Mouse (Mus musculus) testis, adult 2 months (tissue): Measurements from ENCODE around the gene Stk17b. TPM values are rescaled to one million over a fixed set of nuclear protein-coding genes. Genes with fewer than 3 reads are reported as not detected.
"Not testable (repeated sequence)": the region's sequence is repeated elsewhere in the genome, so short reads cannot be mapped to it uniquely, and the experiment has no call there.

Source experiments
- H3K27ac ChIP-seq: fragments of 200-500 bp; 2 replicates; pipeline ENCODE4 v1.5.1; 2012; ENCODE audit warnings: low read depth, low read length; ENCODE audit not compliant: control insufficient read depth, insufficient read depth
- H3K27me3 ChIP-seq: fragments of 200-500 bp; 2 replicates; pipeline ENCODE4 v1.6.1; 2012; ENCODE audit warnings: mild to moderate bottlenecking, low read length, moderate library complexity; ENCODE audit not compliant: control insufficient read depth, insufficient read depth
- H3K36me3 ChIP-seq: fragments of 200-500 bp; 2 replicates; pipeline ENCODE4 v1.6.1; 2012; ENCODE audit warnings: mild to moderate bottlenecking, low read length; ENCODE audit not compliant: control insufficient read depth, insufficient read depth
- H3K4me1 ChIP-seq: fragments of 200-500 bp; 2 replicates; pipeline ENCODE4 v1.6.1; 2012; ENCODE audit warnings: low read length; ENCODE audit not compliant: control insufficient read depth, insufficient read depth
- H3K4me3 ChIP-seq: fragments of 200-500 bp; 2 replicates; pipeline ENCODE4 v1.5.1; 2012; ENCODE audit warnings: low read depth, mild to moderate bottlenecking, low read length, moderate library complexity, mixed read lengths; ENCODE audit not compliant: control insufficient read depth
- CTCF ChIP-seq: fragments of 200-500 bp; IDR thresholded peaks from 2 replicates; pipeline ENCODE4 v1.5.1; 2012; ENCODE audit warnings: low read depth, mild to moderate bottlenecking, inconsistent platforms, low read length, moderate library complexity; ENCODE audit not compliant: control insufficient read depth, insufficient read depth, insufficient replicate concordance
- POLR2A ChIP-seq: fragments of 200-500 bp; IDR thresholded peaks from 2 replicates; pipeline ENCODE4 v1.6.1; 2012; ENCODE audit warnings: low read depth, mild to moderate bottlenecking, inconsistent platforms, low read length, moderate library complexity; ENCODE audit not compliant: control insufficient read depth
- polyA plus RNA-seq: library from polyadenylated mRNA; depleted of rRNA; stranded (reverse); fragments of >200 nt; gene quantifications from 2 replicates; pipeline ENCODE4 v1.2.3, GENCODE M21; 2012

Stk17b gene
- polyA plus RNA-seq, 1 experiment = 6.9 TPM

GRCm38 (mm10) chr1:53748571-53748970, 36.5 kb downstream of the Stk17b start:
- Histone ChIP-seq H3K36me3 (no peaks in the 10 kb centered on the region), H3K27me3 (no peaks in the 10 kb centered on the region), H3K27ac (no peak overlapping the region), H3K4me1 (no peaks in the 10 kb centered on the region), H3K4me3 (no peak overlapping the region)
- TF ChIP-seq POLR2A (no peak), CTCF (no peak)

GRCm38 (mm10) chr1:53746001-53746400, 39.0 kb downstream of the Stk17b start:
- Histone ChIP-seq H3K36me3 (no peaks in the 10 kb centered on the region), H3K27ac (no peak overlapping the region), H3K4me3 (no peak overlapping the region), H3K27me3 (no peaks in the 10 kb centered on the region), H3K4me1 (no peaks in the 10 kb centered on the region)
- TF ChIP-seq CTCF (no peak), POLR2A (no peak)

- TF ChIP-seq CTCF (no peak), POLR2A (no peak)
- Histone ChIP-seq H3K4me3 (no peak overlapping the region), H3K36me3 (no peaks in the 10 kb centered on the region), H3K4me1 (no peaks in the 10 kb centered on the region), H3K27me3 (no peaks in the 10 kb centered on the region), H3K27ac (no peak overlapping the region)
Measured at GRCm38 (mm10) chr1:53741742-53742458, 43.1 kb downstream of the Stk17b start.

- Histone ChIP-seq H3K4me3 (no peak overlapping the region), H3K27me3 (no peaks in the 10 kb centered on the region), H3K4me1 (no peaks in the 10 kb centered on the region), H3K36me3 (no peaks in the 10 kb centered on the region), H3K27ac (no peak overlapping the region)
- TF ChIP-seq POLR2A = no peak
- no peak for TF ChIP-seq CTCF
Measured at GRCm38 (mm10) chr1:53740777-53741336, 44.2 kb downstream of the Stk17b start.

DNA sequence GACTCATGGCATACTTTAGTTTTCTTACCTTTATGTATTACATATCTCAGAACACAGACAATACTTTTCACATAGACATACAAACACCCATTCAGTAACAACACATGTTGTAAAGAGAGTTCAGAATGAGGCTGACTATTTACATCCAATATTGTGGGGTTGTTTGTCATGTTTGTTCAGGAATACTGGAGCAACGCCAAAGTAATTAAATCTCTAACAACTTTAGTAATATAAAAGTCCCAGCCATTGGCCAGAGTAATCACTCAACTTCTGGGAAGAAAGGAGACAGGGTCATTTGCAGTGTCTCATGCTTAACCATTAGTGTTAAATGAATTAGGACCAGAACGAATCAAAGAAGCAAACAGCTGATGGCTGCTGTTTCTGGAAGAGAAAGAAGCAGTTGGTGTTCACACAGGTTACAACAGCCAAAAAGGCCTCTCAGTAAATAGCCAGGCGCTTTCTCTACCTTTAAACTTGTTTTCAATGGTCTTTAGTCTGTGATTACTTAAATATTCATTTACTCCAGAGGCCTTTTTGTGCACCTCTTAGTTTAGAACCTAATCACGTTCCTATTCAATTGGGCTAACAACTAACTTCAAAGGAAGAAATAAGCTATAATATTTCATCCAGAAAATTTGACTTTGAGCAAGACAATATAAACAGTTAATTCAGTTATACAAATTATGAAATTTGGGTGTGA, 44.8 kb downstream of the Stk17b start:
- not testable (repeated sequence) for H3K27ac ChIP-seq, H3K4me3 ChIP-seq, H3K27me3 ChIP-seq, H3K4me1 ChIP-seq, H3K36me3 ChIP-seq

DNA sequence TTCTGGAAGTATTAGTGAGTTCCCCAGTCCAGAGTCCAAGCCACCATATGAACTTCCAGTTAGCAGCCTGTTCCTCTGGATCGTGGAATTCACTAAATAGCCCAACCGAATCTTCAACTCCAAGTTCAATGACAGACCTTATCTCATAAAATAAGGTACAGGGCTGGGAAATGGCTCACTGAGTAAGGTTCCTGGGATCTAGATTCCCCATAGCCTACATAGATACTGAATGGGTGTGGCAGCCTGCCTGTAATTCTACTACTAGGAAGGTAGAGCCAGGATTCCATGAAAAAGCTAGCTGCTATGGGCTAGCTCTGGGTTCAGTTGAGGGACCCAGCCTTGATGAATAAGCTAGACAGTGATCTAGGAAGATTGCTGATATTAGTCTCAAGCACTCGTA, 48.4 kb downstream of the Stk17b start:
- H3K27ac ChIP-seq = no peak overlapping the region
- no peaks in the 10 kb centered on the region for H3K4me1 ChIP-seq
- TF ChIP-seq POLR2A (no peak), CTCF (no peak)
- no peak overlapping the region for H3K4me3 ChIP-seq
- H3K27me3 ChIP-seq = no peaks in the 10 kb centered on the region
- H3K36me3 ChIP-seq = no peaks in the 10 kb centered on the region

- H3K36me3 ChIP-seq = no peaks in the 10 kb centered on the region
- no peaks in the 10 kb centered on the region for H3K27me3 ChIP-seq
- no peak overlapping the region for H3K27ac ChIP-seq
- H3K4me3 ChIP-seq = no peak overlapping the region
- TF ChIP-seq CTCF = no peak
- no peak for TF ChIP-seq POLR2A
- H3K4me1 ChIP-seq = no peaks in the 10 kb centered on the region
Measured at GRCm38 (mm10) chr1:53728489-53729225, 56.4 kb downstream of the Stk17b start.
